Mouse (Mus musculus) heart, adult 2 months (tissue): ENCODE results near the gene Tymp. TPM values are rescaled to one million over a fixed set of nuclear protein-coding genes. Genes with fewer than 3 reads are reported as not detected.

Experiments used
- DNase-seq, 2 experiments: peaks; one replicate each; pipeline ENCODE4 v3.0.0; 2021
- H3K27ac ChIP-seq: fragments of 200-600 bp; 2 replicates; pipeline ENCODE4 v1.8.1; 2022
- H3K27me3 ChIP-seq: fragments of 200-500 bp; 2 replicates; pipeline ENCODE4 v1.6.1; 2012; ENCODE audit warnings: mild to moderate bottlenecking, low read length, inconsistent platforms, mixed read lengths; ENCODE audit not compliant: control insufficient read depth, insufficient read depth
- H3K36me3 ChIP-seq: fragments of 200-500 bp; 2 replicates; pipeline ENCODE4 v1.6.1; 2012; ENCODE audit warnings: low read length, inconsistent platforms; ENCODE audit not compliant: control insufficient read depth, insufficient read depth
- H3K4me1 ChIP-seq: fragments of 200-500 bp; 2 replicates; pipeline ENCODE4 v1.6.1; 2011; ENCODE audit warnings: low read length; ENCODE audit not compliant: control insufficient read depth, insufficient read depth
- H3K4me3 ChIP-seq: fragments of 200-600 bp; 2 replicates; pipeline ENCODE4 v1.8.1; 2022
- H3K79me2 ChIP-seq: fragments of 200-500 bp; replicated peaks from 2 replicates; pipeline ENCODE4 v1.6.1; 2012; ENCODE audit warnings: mild to moderate bottlenecking, inconsistent platforms, low read length, moderate library complexity, mixed read lengths; ENCODE audit not compliant: control insufficient read depth, insufficient read depth
- H3K9ac ChIP-seq: fragments of 200-500 bp; 2 replicates; pipeline ENCODE4 v1.6.1; 2012; ENCODE audit warnings: low read depth, mild to moderate bottlenecking, control low read depth, inconsistent platforms, low read length, mixed read lengths
- CTCF ChIP-seq: fragments of 200-600 bp; IDR thresholded peaks from 2 replicates; pipeline ENCODE4 v1.8.1; 2022; ENCODE audit warnings: antibody characterized with exemption, mild to moderate bottlenecking, moderate library complexity
- EP300 ChIP-seq: fragments of 200-500 bp; IDR thresholded peaks from 2 replicates; pipeline ENCODE4 v1.6.1; 2011; ENCODE audit warnings: low read depth, low read length, control low read depth; ENCODE audit not compliant: insufficient read depth
- POLR2A ChIP-seq: fragments of 200-500 bp; IDR thresholded peaks from 2 replicates; pipeline ENCODE4 v1.6.1; 2011; ENCODE audit warnings: mild to moderate bottlenecking, low read depth, low read length, control low read depth; ENCODE audit not compliant: insufficient read depth
- WGBS: fragments of 180-500 bp; shearing (Covaris S2); methylation state at CpG from one replicate; pipeline ENCODE4 v1.1.7; 2018; 5-methylcytosine and 5-hydroxymethylcytosine counted together
- intact Hi-C: fragments of 180-260 bp; cut with DNase I; formaldehyde crosslinking; loops from one replicate; pipeline ENCODE4 v1.15.1; 2025
- polyA plus RNA-seq: library from polyadenylated mRNA; depleted of rRNA; stranded (reverse); fragments of >200 nt; gene quantifications from 2 replicates; pipeline ENCODE4 v1.2.3, GENCODE M21; 2012
- total RNA-seq, 2 experiments: library from RNA; stranded (reverse); gene quantifications; 2 replicates each; pipeline ENCODE4 v1.2.3; 2021

Tymp gene
- total and polyA plus RNA-seq, 3 experiments, result 0.18 to 1.8 (median 0.47) TPM

DNA sequence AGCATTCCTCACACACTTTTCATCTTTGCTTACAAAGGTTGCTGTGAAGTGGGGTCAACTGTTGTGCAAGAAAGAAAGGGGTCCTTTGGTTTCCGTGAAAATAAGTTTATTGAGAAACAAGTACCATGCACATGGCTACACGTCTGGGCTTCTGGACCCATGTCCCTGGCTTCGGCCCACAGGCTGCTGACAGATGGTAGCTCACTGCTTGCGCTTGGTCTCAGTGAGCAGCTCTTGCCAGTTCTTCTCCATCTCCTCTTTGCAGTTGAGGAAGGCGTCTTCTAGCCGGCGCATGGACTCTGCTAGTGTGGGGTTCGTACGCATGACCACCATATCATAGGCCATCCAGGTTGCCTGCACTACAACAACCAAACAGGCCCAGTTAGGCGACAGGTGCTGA, 13.2 kb upstream of the Tymp start:
- H3K79me2 ChIP-seq, result no peaks in the 10 kb centered on the region
- no peak overlapping the region for H3K4me3 ChIP-seq
- H3K27ac ChIP-seq, result no peak overlapping the region
- no peaks in the 10 kb centered on the region; the same call in 1 of the 2 replicates for H3K27me3 ChIP-seq
- no peaks in the 10 kb centered on the region for H3K36me3 ChIP-seq
- WGBS, result 94% methylated on average over 10 of the region's 10 CpGs
- no peak for DNase-seq
- no peak overlapping the region for H3K9ac ChIP-seq
- TF ChIP-seq POLR2A (no peak), EP300 (no peak), CTCF (no peak)
- intact Hi-C loops, result no loop called here
- H3K4me1 ChIP-seq, result no peaks in the 10 kb centered on the region

DNA sequence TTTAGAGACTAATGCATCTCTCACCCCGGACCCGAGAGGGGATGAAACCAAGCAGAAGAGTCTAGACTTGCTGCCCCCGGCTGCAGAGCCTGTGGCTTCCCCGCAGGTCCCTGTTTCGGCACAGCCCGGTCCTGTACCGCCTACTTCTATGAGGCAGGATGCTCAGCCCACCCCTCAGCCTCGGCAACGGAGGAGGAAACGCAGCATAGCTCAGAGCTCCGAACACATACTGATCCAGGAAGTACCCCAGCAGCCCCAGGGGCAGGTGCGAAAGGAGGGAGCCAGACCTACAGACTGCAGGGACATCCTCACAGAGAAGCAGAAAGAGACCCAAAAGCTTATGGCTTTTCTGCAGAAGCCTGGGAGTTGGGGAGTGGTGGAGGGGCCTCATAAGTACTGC, 10.3 kb upstream of the Tymp start:
- intact Hi-C loops, result no loop called here
- no peaks in the 10 kb centered on the region for H3K79me2 ChIP-seq
- H3K27me3 ChIP-seq, result no peaks in the 10 kb centered on the region; the same call in 1 of the 2 replicates
- 33% methylated on average over 12 of the region's 12 CpGs for WGBS
- no peak overlapping the region for H3K9ac ChIP-seq
- TF ChIP-seq CTCF (no peak), POLR2A (no peak), EP300 (no peak)
- no peak overlapping the region for H3K4me3 ChIP-seq
- H3K4me1 ChIP-seq, result no peaks in the 10 kb centered on the region
- no peaks in the 10 kb centered on the region for H3K36me3 ChIP-seq
- DNase-seq, result no peak
- H3K27ac ChIP-seq, result no peak overlapping the region

DNA sequence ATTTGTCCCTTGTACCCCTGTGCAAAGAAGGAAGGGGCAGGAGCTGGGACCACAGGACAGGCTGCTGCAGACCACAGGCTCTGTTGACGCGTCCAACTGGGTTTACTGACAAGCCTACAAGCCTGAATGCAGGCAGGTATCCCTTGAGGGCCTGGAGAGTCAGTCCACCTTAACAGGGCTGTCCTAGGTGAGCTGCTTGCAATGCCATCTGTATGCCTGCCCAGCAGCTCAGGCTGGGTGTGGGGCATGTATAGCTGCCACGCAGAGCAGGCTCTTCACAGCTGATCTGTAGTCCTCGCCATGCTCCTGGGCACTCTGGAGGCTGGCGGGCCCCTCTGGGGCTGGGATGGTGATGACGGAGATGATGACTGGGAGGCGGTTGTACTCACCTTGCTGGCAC, 7.8 kb upstream of the Tymp start, which contains the start of gene Klhdc7b:
Klhdc7b (plus strand) TSS at position 301 of the 400 bp plus-strand sequence.
- DNase-seq, result no peak
- Histone ChIP-seq H3K27me3 (no peaks in the 10 kb centered on the region; the same call in 1 of the 2 replicates), H3K36me3 (no peaks in the 10 kb centered on the region), H3K4me3 (no peak within 1 kb of the TSS), H3K4me1 (no peaks in the 10 kb centered on the region), H3K9ac (no peak within 1 kb of the TSS), H3K79me2 (no peaks in the 10 kb centered on the region), H3K27ac (no peak within 1 kb of the TSS)
- no peak for TF ChIP-seq POLR2A
- no peak for TF ChIP-seq CTCF
- no peak for TF ChIP-seq EP300
- intact Hi-C loops, result no loop called here
- WGBS, result 82% methylated on average over 7 of the region's 7 CpGs

- Histone ChIP-seq H3K4me1 (no peaks in the 10 kb centered on the region), H3K27ac (peak overlapping the region; percentile 87), H3K4me3 (peak overlapping the region; percentile 62), H3K9ac (no peak overlapping the region), H3K36me3 (no peaks in the 10 kb centered on the region), H3K79me2 (no peaks in the 10 kb centered on the region), H3K27me3 (0 out of 2 replicates have a peak, but pooled peaks cover 2% of the 10 kb centered on the region)
- peak; percentile 28 to 59 for DNase-seq
- 18% methylated on average over 10 of the region's 10 CpGs for WGBS
- TF ChIP-seq CTCF (no peak), POLR2A (no peak), EP300 (no peak)
- intact Hi-C loops, result loop anchor here (10.0 kb wide), 1 partner anchor 235 kb away; the partner anchor contains the start of genes Mapk11 and Mapk12
Observed at GRCm38 (mm10) chr15:89379429-89379828, 2.6 kb upstream of the Tymp start.

DNA sequence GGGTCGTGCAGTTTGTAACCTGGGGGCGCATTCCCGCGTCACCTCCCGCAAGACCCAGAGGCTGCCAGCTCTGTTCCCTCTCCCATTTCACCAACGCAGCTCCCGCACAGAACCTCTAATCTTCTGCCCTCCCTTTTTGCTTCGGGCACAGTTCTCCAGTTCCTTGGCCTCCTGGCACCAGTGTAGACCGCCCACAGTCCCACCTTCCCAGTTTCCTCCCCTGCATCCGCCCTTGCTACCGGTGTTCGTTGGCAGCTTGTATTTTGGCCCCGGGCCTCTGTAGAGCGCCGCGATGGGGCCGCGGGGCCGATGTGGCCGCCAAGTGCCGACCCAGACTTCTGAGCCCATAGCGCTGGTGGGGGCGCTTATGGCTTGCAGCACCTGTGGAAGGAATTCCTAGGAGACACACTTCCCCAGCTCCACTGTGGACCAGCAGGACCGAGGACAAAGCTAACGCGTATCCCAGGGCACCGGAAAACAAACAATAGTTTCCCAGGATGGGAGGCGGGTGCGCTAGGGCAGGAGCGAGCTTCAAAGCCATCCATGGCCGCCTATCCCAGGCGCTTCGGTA, 2.1 kb upstream of the Tymp start, which contains the start of gene Odf3b:
Odf3b (minus strand) TSS at position 452 of the 571 bp plus-strand sequence.
- peak; percentile 72 for DNase-seq
- no peaks in the 10 kb centered on the region for H3K79me2 ChIP-seq
- peak within 1 kb of the TSS; percentile 62 for H3K4me3 ChIP-seq
- intact Hi-C loops, result loop anchor here (10.0 kb wide), 1 partner anchor 234 kb away; the partner anchor contains the start of genes Mapk11 and Mapk12
- H3K27ac ChIP-seq, result peak within 1 kb of the TSS; percentile 87
- no peaks in the 10 kb centered on the region for H3K36me3 ChIP-seq
- no peaks in the 10 kb centered on the region for H3K4me1 ChIP-seq
- 0 out of 2 replicates have a peak, but pooled peaks cover 2% of the 10 kb centered on the region for H3K27me3 ChIP-seq
- peak within 1 kb of the TSS; percentile 35 for H3K9ac ChIP-seq
- TF ChIP-seq CTCF (no peak), EP300 (no peak), POLR2A (peak; percentile 45; the same call in 1 of the 2 replicates)
- under 1% methylated on average over 32 of the region's 33 CpGs for WGBS
